Mouse (Mus musculus): ENCODE results near the gene Defb28. TPM values are rescaled to one million over a fixed set of nuclear protein-coding genes. Genes with fewer than 3 reads are reported as not detected.

Gene Defb28
- polyA plus RNA-seq, 1 experiment from 2014 or later, result not detected

- H3K4me3 ChIP-seq, result no peak overlapping the region
- no peaks in the 10 kb centered on the region for H3K27me3 ChIP-seq (ENCODE audit: insufficient read depth, poor library complexity, severe bottlenecking)
- H3K9me3 ChIP-seq, result no peaks in the 10 kb centered on the region
- WGBS, result 82% methylated on average over 4 of the region's 4 CpGs
- H3K27ac ChIP-seq, result no peak overlapping the region
- no peaks in the 10 kb centered on the region for H3K36me3 ChIP-seq
- DNase-seq (ENCODE audit: low spot score), result no peak
- H3K4me1 ChIP-seq, result no peaks in the 10 kb centered on the region
Observed at GRCm38 (mm10) chr2:152516084-152516483, 2.0 kb upstream of the Defb28 start.

GRCm38 (mm10) chr2:152539944-152540710 lies 22.1 kb downstream of the Defb28 start, which contains the start of gene Defb29:
Gene Defb29 (minus strand): TSS chr2:152540098.
- DNase-seq (ENCODE audit: low spot score), result no peak
- WGBS, result 56% methylated on average over 13 of the region's 13 CpGs
- Histone ChIP-seq H3K4me3 (no peak within 1 kb of the TSS), H3K27ac (no peak within 1 kb of the TSS), H3K4me1 (no peaks in the 10 kb centered on the region), H3K9me3 (no peaks in the 10 kb centered on the region), H3K27me3 (ENCODE audit: insufficient read depth, poor library complexity, severe bottlenecking) (0 out of 2 replicates have a peak, but pooled peaks cover 3% of the 10 kb centered on the region), H3K36me3 (no peaks in the 10 kb centered on the region)

GRCm38 (mm10) chr2:152541979-152542378 lies 23.9 kb downstream of the Defb28 start:
- no peaks in the 10 kb centered on the region for H3K4me1 ChIP-seq
- H3K36me3 ChIP-seq, result no peaks in the 10 kb centered on the region
- no peak for DNase-seq (ENCODE audit: low spot score)
- 0 out of 2 replicates have a peak, but pooled peaks cover 3% of the 10 kb centered on the region for H3K27me3 ChIP-seq (ENCODE audit: insufficient read depth, poor library complexity, severe bottlenecking)
- H3K27ac ChIP-seq, result no peak overlapping the region
- H3K4me3 ChIP-seq, result no peak overlapping the region
- WGBS, result 86% methylated on average over 9 of the region's 9 CpGs
- no peaks in the 10 kb centered on the region for H3K9me3 ChIP-seq

GRCm38 (mm10) chr2:152542897-152543296 lies 24.8 kb downstream of the Defb28 start:
- no peaks in the 10 kb centered on the region for H3K27me3 ChIP-seq (ENCODE audit: insufficient read depth, poor library complexity, severe bottlenecking)
- DNase-seq (ENCODE audit: low spot score), result no peak
- H3K9me3 ChIP-seq, result no peaks in the 10 kb centered on the region
- H3K27ac ChIP-seq, result no peak overlapping the region
- WGBS, result 65% methylated on average over 2 of the region's 2 CpGs
- no peaks in the 10 kb centered on the region for H3K4me1 ChIP-seq
- H3K36me3 ChIP-seq, result no peaks in the 10 kb centered on the region
- H3K4me3 ChIP-seq, result no peak overlapping the region

- no peak for DNase-seq (ENCODE audit: low spot score)
- 72% methylated on average over 4 of the region's 4 CpGs for WGBS
- no peaks in the 10 kb centered on the region for H3K27me3 ChIP-seq (ENCODE audit: insufficient read depth, poor library complexity, severe bottlenecking)
- no peak overlapping the region for H3K27ac ChIP-seq
- H3K9me3 ChIP-seq, result no peaks in the 10 kb centered on the region
- no peaks in the 10 kb centered on the region for H3K4me1 ChIP-seq
- H3K36me3 ChIP-seq, result no peaks in the 10 kb centered on the region
- no peak overlapping the region for H3K4me3 ChIP-seq
Observed at GRCm38 (mm10) chr2:152543478-152543877, 25.4 kb downstream of the Defb28 start.

GRCm38 (mm10) chr2:152544691-152545090 lies 26.6 kb downstream of the Defb28 start:
- Histone ChIP-seq H3K4me1 (no peaks in the 10 kb centered on the region), H3K9me3 (no peaks in the 10 kb centered on the region), H3K27ac (no peak overlapping the region), H3K4me3 (no peak overlapping the region), H3K36me3 (no peaks in the 10 kb centered on the region), H3K27me3 (ENCODE audit: insufficient read depth, poor library complexity, severe bottlenecking) (no peaks in the 10 kb centered on the region)
- WGBS, result 22% methylated on average over 4 of the region's 4 CpGs
- DNase-seq (ENCODE audit: low spot score), result no peak

- H3K4me1 ChIP-seq, result no peaks in the 10 kb centered on the region
- no peak overlapping the region for H3K4me3 ChIP-seq
- 80% methylated on average over 5 of the region's 5 CpGs for WGBS
- H3K9me3 ChIP-seq, result no peaks in the 10 kb centered on the region
- H3K27me3 ChIP-seq (ENCODE audit: insufficient read depth, poor library complexity, severe bottlenecking), result 0 out of 2 replicates have a peak, but pooled peaks cover 4% of the 10 kb centered on the region
- DNase-seq (ENCODE audit: low spot score), result no peak
- no peak overlapping the region for H3K27ac ChIP-seq
- no peaks in the 10 kb centered on the region for H3K36me3 ChIP-seq
Observed at GRCm38 (mm10) chr2:152548124-152548523, 30.1 kb downstream of the Defb28 start.

GRCm38 (mm10) chr2:152553774-152554423 lies 35.8 kb downstream of the Defb28 start:
- 0 out of 2 replicates have a peak, but pooled peaks cover 4% of the 10 kb centered on the region for H3K27me3 ChIP-seq (ENCODE audit: insufficient read depth, poor library complexity, severe bottlenecking)
- no peaks in the 10 kb centered on the region for H3K36me3 ChIP-seq
- DNase-seq (ENCODE audit: low spot score), result no peak
- no peaks in the 10 kb centered on the region for H3K9me3 ChIP-seq
- 13% methylated on average over 16 of the region's 16 CpGs for WGBS
- no peak overlapping the region for H3K27ac ChIP-seq
- H3K4me3 ChIP-seq, result no peak overlapping the region
- no peaks in the 10 kb centered on the region for H3K4me1 ChIP-seq

- DNase-seq (ENCODE audit: low spot score), result no peak
- no peaks in the 10 kb centered on the region for H3K36me3 ChIP-seq
- no peaks in the 10 kb centered on the region for H3K9me3 ChIP-seq
- no peak overlapping the region for H3K27ac ChIP-seq
- no peak overlapping the region for H3K4me3 ChIP-seq
- WGBS, result 85% methylated on average over 7 of the region's 7 CpGs
- H3K27me3 ChIP-seq (ENCODE audit: insufficient read depth, poor library complexity, severe bottlenecking), result no peaks in the 10 kb centered on the region
- H3K4me1 ChIP-seq, result no peaks in the 10 kb centered on the region
Observed at GRCm38 (mm10) chr2:152556655-152557054, 38.6 kb downstream of the Defb28 start.

GRCm38 (mm10) chr2:152569038-152569437 lies 51.0 kb downstream of the Defb28 start, which contains the start of gene Gm17416:
Gene Gm17416 (plus strand): TSS chr2:152569338.
- Histone ChIP-seq H3K27ac (no peak within 1 kb of the TSS), H3K27me3 (ENCODE audit: insufficient read depth, poor library complexity, severe bottlenecking) (peaks cover 5% of the 10 kb centered on the region; the same call in 1 of the 2 replicates), H3K4me3 (no peak within 1 kb of the TSS), H3K9me3 (no peaks in the 10 kb centered on the region), H3K4me1 (no peaks in the 10 kb centered on the region), H3K36me3 (no peaks in the 10 kb centered on the region)
- 86% methylated on average over 5 of the region's 5 CpGs for WGBS
- no peak for DNase-seq (ENCODE audit: low spot score)

- no peaks in the 10 kb centered on the region for H3K9me3 ChIP-seq
- H3K4me1 ChIP-seq, result no peaks in the 10 kb centered on the region
- no peaks in the 10 kb centered on the region for H3K36me3 ChIP-seq
- H3K4me3 ChIP-seq, result no peak overlapping the region
- H3K27ac ChIP-seq, result no peak overlapping the region
- WGBS, result 69% methylated on average over 4 of the region's 4 CpGs
- DNase-seq (ENCODE audit: low spot score), result no peak
- H3K27me3 ChIP-seq (ENCODE audit: insufficient read depth, poor library complexity, severe bottlenecking), result peaks cover 5% of the 10 kb centered on the region; the same call in 1 of the 2 replicates
Observed at GRCm38 (mm10) chr2:152569881-152570280, 51.8 kb downstream of the Defb28 start.

GRCm38 (mm10) chr2:152570313-152570712 lies 52.3 kb downstream of the Defb28 start:
- H3K9me3 ChIP-seq, result no peaks in the 10 kb centered on the region
- DNase-seq (ENCODE audit: low spot score), result no peak
- H3K4me3 ChIP-seq, result no peak overlapping the region
- no peak overlapping the region for H3K27ac ChIP-seq
- H3K4me1 ChIP-seq, result no peaks in the 10 kb centered on the region
- no peaks in the 10 kb centered on the region for H3K36me3 ChIP-seq
- H3K27me3 ChIP-seq (ENCODE audit: insufficient read depth, poor library complexity, severe bottlenecking), result peaks cover 5% of the 10 kb centered on the region; the same call in 1 of the 2 replicates
- 82% methylated on average over 6 of the region's 6 CpGs for WGBS

All from heart, embryonic 10.5 days (tissue).